Mouse (Mus musculus) ES-Bruce4 (cell line): ENCODE measurements around the gene Med18.

Experiments
- CTCF ChIP-seq: IDR thresholded peaks from one replicate; pipeline ENCODE4 v1.8.1; 2011; ENCODE audit warnings: low read depth, low read length
- EP300 ChIP-seq: IDR thresholded peaks from 2 replicates; pipeline ENCODE4 v1.6.1; 2011; ENCODE audit warnings: low read depth, low read length; ENCODE audit not compliant: insufficient read depth
- POLR2A ChIP-seq: IDR thresholded peaks from one replicate; pipeline ENCODE4 v1.8.1; 2011; ENCODE audit warnings: low read length; ENCODE audit not compliant: insufficient read depth

DNA sequence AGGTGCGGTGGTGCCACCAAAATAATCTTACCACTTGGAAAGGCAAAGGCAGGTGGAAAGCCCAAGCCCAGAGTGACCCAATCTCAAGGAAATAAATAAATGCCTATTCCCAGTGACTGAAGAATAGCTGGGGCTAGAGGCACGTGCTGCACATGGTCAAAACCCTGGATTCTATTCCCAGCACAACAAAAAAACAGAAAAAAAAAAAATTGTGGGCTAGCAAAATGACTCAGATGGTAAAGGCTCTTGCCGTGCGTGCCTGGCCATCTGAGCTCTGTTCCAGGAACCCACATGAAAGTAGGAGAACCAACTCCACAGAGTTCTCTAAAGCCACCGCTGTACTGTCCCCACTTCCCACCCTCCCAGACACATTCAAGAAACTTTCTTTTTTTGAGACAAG lies 43.2 kb downstream of the Med18 start:
- TF ChIP-seq CTCF (no peak), POLR2A (no peak), EP300 (no peak)
